Mouse (Mus musculus) MEL (cell line): ENCODE measurements around the gene Prtn3.

Experiments used
- BHLHE40 ChIP-seq: IDR thresholded peaks from 2 replicates; pipeline ENCODE4 v1.6.1; 2012; ENCODE audit warnings: low read depth, mild to moderate bottlenecking, inconsistent platforms, low read length, improper control_type of control experiment, borderline replicate concordance
- CHD2 ChIP-seq: IDR thresholded peaks from 2 replicates; pipeline ENCODE4 v1.6.1; 2011; ENCODE audit warnings: low read length, improper control_type of control experiment
- CTCF ChIP-seq, 3 experiments: IDR thresholded peaks in 2 of 3; conservative IDR thresholded peaks in 1 of 3; 2 replicates each; pipeline ENCODE4 v1.5.1; 2011 to 2012; ENCODE audit warnings: low read length in 3 of 3, low read depth in 2 of 3, mild to moderate bottlenecking in 2 of 3, improper control_type of control experiment in 1 of 3, inconsistent platforms in 1 of 3, mixed read lengths in 1 of 3, moderate library complexity in 1 of 3; ENCODE audit not compliant: control insufficient read depth in 1 of 3, insufficient read depth in 1 of 3, poor library complexity in 1 of 3, severe bottlenecking in 1 of 3
- ELF1 ChIP-seq: IDR thresholded peaks from 2 replicates; pipeline ENCODE4 v1.6.1; 2014; ENCODE audit warnings: low read depth, mild to moderate bottlenecking, inconsistent platforms, low read length, improper control_type of control experiment, moderate library complexity
- MAFK ChIP-seq: IDR thresholded peaks from 2 replicates; pipeline ENCODE4 v1.6.1; 2011; ENCODE audit warnings: low read depth, mild to moderate bottlenecking, low read length, improper control_type of control experiment, borderline replicate concordance
- MAX ChIP-seq: IDR thresholded peaks from 2 replicates; pipeline ENCODE4 v1.6.1; 2011; ENCODE audit warnings: low read length, improper control_type of control experiment
- MEF2A ChIP-seq: IDR thresholded peaks from 2 replicates; pipeline ENCODE4 v1.6.1; 2014; ENCODE audit warnings: low read depth, mild to moderate bottlenecking, inconsistent platforms, low read length, improper control_type of control experiment; ENCODE audit not compliant: poor library complexity, insufficient replicate concordance, severe bottlenecking; ENCODE audit errors: extremely low read depth
- MXI1 ChIP-seq: IDR thresholded peaks from 2 replicates; pipeline ENCODE4 v1.6.1; 2011; ENCODE audit warnings: mild to moderate bottlenecking, low read depth, low read length, improper control_type of control experiment
- MYB ChIP-seq: IDR thresholded peaks from 2 replicates; pipeline ENCODE4 v1.6.1; 2011; ENCODE audit warnings: mild to moderate bottlenecking, low read depth, low read length, improper control_type of control experiment
- NELFE ChIP-seq: IDR thresholded peaks from 2 replicates; pipeline ENCODE4 v1.6.1; 2011; ENCODE audit warnings: low read depth, low read length, improper control_type of control experiment
- POLR2A ChIP-seq, 2 experiments: IDR thresholded peaks; 2 replicates each; pipeline ENCODE4 v1.6.1; 2011 to 2012; ENCODE audit warnings: low read length in 2 of 2, mild to moderate bottlenecking in 2 of 2, control low read depth in 1 of 2, improper control_type of control experiment in 1 of 2, low read depth in 1 of 2, moderate library complexity in 1 of 2; ENCODE audit not compliant: control insufficient read depth in 1 of 2, insufficient read depth in 1 of 2, poor library complexity in 1 of 2
- POLR2AphosphoS2 ChIP-seq: IDR thresholded peaks from 2 replicates; pipeline ENCODE4 v1.6.1; 2011; ENCODE audit warnings: low read length, improper control_type of control experiment

- TF ChIP-seq POLR2A (IDR thresholded peaks at IDR 0.05; ENCODE audit: control insufficient read depth in 1 of 2, insufficient read depth in 1 of 2, low read depth in 1 of 2, low read length in 2 of 2, poor library complexity in 1 of 2), result no peak
- peak; percentile 45; the same call in 1 of the 2 replicates for TF ChIP-seq ELF1
- no peak for TF ChIP-seq MEF2A
- TF ChIP-seq MXI1, result no peak
- TF ChIP-seq MYB, result no peak
- no peak for TF ChIP-seq POLR2AphosphoS2
- TF ChIP-seq MAX, result no peak
- no peak for TF ChIP-seq MAFK
- no peak for TF ChIP-seq CTCF (IDR thresholded peaks at IDR 0.05 in 2 of 3, conservative IDR thresholded peaks at IDR 0.05 in 1 of 3; ENCODE audit: control insufficient read depth in 1 of 3, insufficient read depth in 1 of 3, low read depth in 2 of 3, low read length in 3 of 3, poor library complexity in 1 of 3, severe bottlenecking in 1 of 3)
- no peak for TF ChIP-seq NELFE
- TF ChIP-seq CHD2, result no peak
- no peak for TF ChIP-seq BHLHE40
Observed at GRCm38 (mm10) chr10:79877757-79878156, 3.5 kb downstream of the Prtn3 start.
